Mouse (Mus musculus) heart, adult 2 months (tissue): ENCODE measurements around the gene Agap1.

Experiments used
- CTCF ChIP-seq: fragments of 200-600 bp; IDR thresholded peaks from 2 replicates; pipeline ENCODE4 v1.8.1; 2022; ENCODE audit warnings: antibody characterized with exemption, mild to moderate bottlenecking, moderate library complexity
- EP300 ChIP-seq: fragments of 200-500 bp; IDR thresholded peaks from 2 replicates; pipeline ENCODE4 v1.6.1; 2011; ENCODE audit warnings: low read depth, low read length, control low read depth; ENCODE audit not compliant: insufficient read depth
- POLR2A ChIP-seq: fragments of 200-500 bp; IDR thresholded peaks from 2 replicates; pipeline ENCODE4 v1.6.1; 2011; ENCODE audit warnings: mild to moderate bottlenecking, low read depth, low read length, control low read depth; ENCODE audit not compliant: insufficient read depth

- TF ChIP-seq POLR2A (no peak), EP300 (no peak), CTCF (no peak)
Measured at GRCm38 (mm10) chr1:89870906-89871211, 416.3 kb downstream of the Agap1 start.
